Mouse (Mus musculus) CH12.LX (cell line): ENCODE data around the gene Vsig8. TPM values are rescaled to one million over a fixed set of nuclear protein-coding genes. Genes with fewer than 3 reads are reported as not detected.

ENCODE experiments used
- DNase-seq: peaks from one replicate; pipeline ENCODE4 v3.0.0-alpha.2; 2013; ENCODE audit errors: extremely low read depth
- H3K27ac ChIP-seq: 2 replicates; pipeline ENCODE4 v1.5.1; 2012; ENCODE audit warnings: low read depth, mild to moderate bottlenecking, control low read depth, moderate library complexity; ENCODE audit not compliant: insufficient read depth
- H3K27me3 ChIP-seq: replicated peaks from 2 replicates; pipeline ENCODE3; 2012; ENCODE audit warnings: inconsistent platforms
- H3K36me3 ChIP-seq, 2 experiments: replicated peaks in 1 of 2; 2 replicates each; pipeline versions ENCODE3 to v1.6.1; 2012; ENCODE audit warnings: inconsistent platforms in 1 of 2, low read length in 1 of 2, mild to moderate bottlenecking in 1 of 2, mixed read lengths in 1 of 2, moderate library complexity in 1 of 2; ENCODE audit not compliant: control insufficient read depth in 1 of 2, insufficient read depth in 1 of 2
- H3K4me1 ChIP-seq, 2 experiments: 2 replicates each; pipeline ENCODE4 v1.6.1; 2012; ENCODE audit warnings: inconsistent platforms in 1 of 2, moderate library complexity in 1 of 2; ENCODE audit not compliant: insufficient read depth in 2 of 2, control insufficient read depth in 1 of 2
- H3K4me2 ChIP-seq: 2 replicates; pipeline ENCODE4 v1.6.1; 2012; ENCODE audit warnings: low read depth, mild to moderate bottlenecking, control low read depth; ENCODE audit not compliant: poor library complexity, insufficient read depth, severe bottlenecking
- H3K4me3 ChIP-seq, 3 experiments: fragments of 150-350 bp in 1 of 3; sonication (generic) in 1 of 3; replicated peaks in 1 of 3; 2 replicates each; pipeline versions ENCODE3 to v1.5.1; 2011 to 2012; ENCODE audit warnings: low read depth in 2 of 3, low read length in 2 of 3, mild to moderate bottlenecking in 2 of 3, moderate library complexity in 2 of 3, control low read depth in 1 of 3, improper control_type of control experiment in 1 of 3, inconsistent platforms in 1 of 3, mixed read lengths in 1 of 3; ENCODE audit not compliant: poor library complexity in 1 of 3
- H3K79me2 ChIP-seq: replicated peaks from 2 replicates; pipeline ENCODE4 v1.6.1; 2012; ENCODE audit warnings: mild to moderate bottlenecking, moderate library complexity; ENCODE audit not compliant: control insufficient read depth, poor library complexity, insufficient read depth, severe bottlenecking; ENCODE audit errors: extremely low read depth
- H3K9ac ChIP-seq: 2 replicates; pipeline ENCODE4 v1.6.1; 2012; ENCODE audit warnings: low read depth, mild to moderate bottlenecking, control low read depth, moderate library complexity; ENCODE audit not compliant: insufficient read depth
- H3K9me3 ChIP-seq: replicated peaks from 2 replicates; pipeline ENCODE3; 2012; ENCODE audit warnings: low read length, inconsistent platforms, mixed read lengths
- BHLHE40 ChIP-seq: IDR thresholded peaks from 2 replicates; pipeline ENCODE4 v1.6.1; 2011; ENCODE audit warnings: mild to moderate bottlenecking, low read depth, low read length, improper control_type of control experiment
- CTCF ChIP-seq, 2 experiments: IDR thresholded peaks in 1 of 2; conservative IDR thresholded peaks in 1 of 2; 2 replicates each; pipeline ENCODE4 v1.5.1; 2011 to 2012; ENCODE audit warnings: low read depth in 2 of 2, low read length in 2 of 2, improper control_type of control experiment in 1 of 2, inconsistent platforms in 1 of 2, mild to moderate bottlenecking in 1 of 2, moderate library complexity in 1 of 2
- EP300 ChIP-seq: IDR thresholded peaks from 2 replicates; pipeline ENCODE4 v1.6.1; 2011; ENCODE audit warnings: low read length, improper control_type of control experiment
- IRF4 ChIP-seq: IDR thresholded peaks from 2 replicates; pipeline ENCODE4 v1.6.1; 2014; ENCODE audit warnings: low read depth, mild to moderate bottlenecking, inconsistent platforms, low read length, improper control_type of control experiment
- MAFK ChIP-seq: IDR thresholded peaks from 2 replicates; pipeline ENCODE4 v1.6.1; 2011; ENCODE audit warnings: low read length, improper control_type of control experiment; ENCODE audit not compliant: insufficient replicate concordance
- MEF2A ChIP-seq: IDR thresholded peaks from 2 replicates; pipeline ENCODE4 v1.6.1; 2014; ENCODE audit warnings: low read depth, mild to moderate bottlenecking, inconsistent platforms, low read length, improper control_type of control experiment, borderline replicate concordance
- NRF1 ChIP-seq: IDR thresholded peaks from 2 replicates; pipeline ENCODE4 v1.6.1; 2014; ENCODE audit warnings: low read depth, mild to moderate bottlenecking, inconsistent platforms, low read length, improper control_type of control experiment, moderate library complexity
- RAD21 ChIP-seq: IDR thresholded peaks from 2 replicates; pipeline ENCODE4 v1.6.1; 2011; ENCODE audit warnings: low read depth, mild to moderate bottlenecking, low read length, improper control_type of control experiment, moderate library complexity
- RCOR1 ChIP-seq: conservative IDR thresholded peaks from 2 replicates; pipeline ENCODE4 v1.6.1; 2012; ENCODE audit warnings: low read depth, mild to moderate bottlenecking, inconsistent platforms, low read length, improper control_type of control experiment
- SMC3 ChIP-seq: IDR thresholded peaks from 2 replicates; pipeline ENCODE4 v1.6.1; 2011; ENCODE audit warnings: low read depth, low read length, improper control_type of control experiment
- ZKSCAN1 ChIP-seq: IDR thresholded peaks from 2 replicates; pipeline ENCODE4 v1.6.1; 2012; ENCODE audit warnings: low read depth, inconsistent platforms, low read length, improper control_type of control experiment, borderline replicate concordance
- ZNF384 ChIP-seq: IDR thresholded peaks from 2 replicates; pipeline ENCODE4 v1.6.1; 2012; ENCODE audit warnings: low read depth, low read length, improper control_type of control experiment, inconsistent platforms
- dilution Hi-C: fragments of 300-500 bp; cut with MboI; formaldehyde crosslinking; loops from 2 replicates; pipeline ENCODE4 v1.14.3; 2020; ENCODE audit warnings: low sequenced_read_pairs; ENCODE audit not compliant: extremely low pct_unique_long_range_greater_than_20kb, extremely low pct_ligation_motif_present
- in situ Hi-C: fragments of 300-500 bp; cut with MboI; formaldehyde crosslinking; loops from 3 replicates; pipeline ENCODE4 v1.14.3; 2019; ENCODE audit warnings: low sequenced_read_pairs, low pct_ligation_motif_present, low pct_unique_long_range_greater_than_20kb, mixed read lengths
- polyA plus RNA-seq: library from polyadenylated mRNA; unstranded; fragments of >175 nt; gene quantifications from 2 replicates; pipeline ENCODE4 v1.2.1, GENCODE M21; 2012; ENCODE audit warnings: low read depth; ENCODE audit not compliant: insufficient read length
- total RNA-seq, 2 experiments: library from RNA; depleted of rRNA; stranded (reverse); fragments of 300-350 nt in 1 of 2; fragments of >200 nt in 1 of 2; gene quantifications; 2 replicates each; pipeline ENCODE4 v1.2.3; 2012 to 2014

Vsig8 gene
- total and polyA plus RNA-seq, 3 experiments = 0.17 to 0.29 TPM; not detected in 1

DNA sequence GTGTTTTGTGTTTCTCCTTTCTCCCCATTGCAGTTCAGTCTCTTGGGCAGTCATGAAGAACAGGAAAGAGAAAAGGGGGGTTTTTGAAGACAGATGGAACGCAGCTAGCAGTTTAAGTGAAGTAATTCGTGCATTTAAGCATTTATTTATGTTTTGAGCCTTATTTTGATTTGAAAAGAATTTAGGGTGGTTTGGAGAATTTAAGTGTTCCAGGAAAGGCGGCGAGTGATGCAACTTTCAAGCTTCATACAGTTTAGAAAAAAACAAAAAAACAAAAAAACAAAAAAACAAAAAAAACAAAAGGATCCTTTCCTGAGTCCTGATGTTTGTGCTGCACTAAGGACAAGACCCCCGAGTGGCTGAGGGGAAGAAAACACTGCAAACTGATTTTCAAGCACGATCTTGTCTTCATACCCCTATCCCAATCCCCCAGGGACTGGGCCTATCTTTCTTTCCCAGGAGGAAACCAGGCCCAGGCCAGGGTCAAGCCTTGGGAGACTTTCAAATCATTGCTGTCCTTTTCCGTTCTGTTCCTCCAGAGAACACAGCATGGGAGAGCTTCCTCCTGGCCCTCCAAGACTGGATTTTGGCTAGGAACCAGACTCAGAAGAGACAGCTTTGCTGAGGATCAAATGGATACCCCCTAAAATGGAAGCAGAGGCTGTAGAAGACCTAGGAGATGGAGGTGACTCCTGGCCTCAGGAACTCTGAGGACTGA lies 41.0 kb upstream of the Vsig8 start:
- H3K4me2 ChIP-seq = peak overlapping the region; percentile 84
- H3K9me3 ChIP-seq = peaks cover 11% of the 10 kb centered on the region
- peak overlapping the region in 2 of 3 experiments; percentile 28 to 51 for H3K4me3 ChIP-seq
- H3K79me2 ChIP-seq = no peaks in the 10 kb centered on the region
- in situ Hi-C loops (no loop called here), dilution Hi-C loops (no loop called here)
- peak overlapping the region; percentile 96 for H3K27ac ChIP-seq
- peaks cover 0 to 5% of the 10 kb centered on the region in 2 experiments for H3K36me3 ChIP-seq
- DNase-seq = no peak
- peak overlapping the region; percentile 88 for H3K9ac ChIP-seq
- peaks cover 10 to 41% of the 10 kb centered on the region in 2 experiments for H3K4me1 ChIP-seq
- no peaks in the 10 kb centered on the region for H3K27me3 ChIP-seq
- TF ChIP-seq EP300 = no peak
- TF ChIP-seq ZKSCAN1 = no peak
- TF ChIP-seq NRF1 = 0 out of 2 replicates have a peak, but pooled peaks have one; percentile 3
- TF ChIP-seq MEF2A = no peak
- TF ChIP-seq RCOR1 = 0 out of 2 replicates have a peak, but pooled peaks have one; percentile 20

DNA sequence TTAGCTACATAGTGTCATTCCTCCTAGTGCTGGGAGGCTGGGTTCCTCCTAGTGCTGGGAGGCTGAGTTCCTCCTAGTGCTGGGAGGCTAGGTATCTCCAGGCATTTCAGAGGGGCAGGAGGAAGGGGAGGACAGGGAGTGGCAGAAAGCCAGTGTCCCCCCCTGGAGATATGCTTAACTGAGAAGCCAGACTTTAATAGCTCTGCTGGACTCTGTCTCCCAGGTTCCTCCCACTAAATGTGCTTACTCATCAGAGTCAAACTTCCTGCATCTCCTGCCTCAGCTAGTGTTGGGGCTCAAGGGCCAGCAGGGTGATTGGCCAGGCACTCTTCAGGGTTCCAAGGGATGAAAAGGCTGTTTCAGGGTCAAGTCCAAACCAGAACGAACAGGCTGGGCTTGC lies 40.3 kb upstream of the Vsig8 start:
- Histone ChIP-seq H3K9ac (no peak overlapping the region), H3K4me2 (no peak overlapping the region), H3K79me2 (no peaks in the 10 kb centered on the region), H3K9me3 (peaks cover 11% of the 10 kb centered on the region), H3K27ac (no peak overlapping the region), H3K27me3 (no peaks in the 10 kb centered on the region), H3K36me3 (peaks cover 0 to 1% of the 10 kb centered on the region in 2 experiments), H3K4me3 (no peak overlapping the region), H3K4me1 (peaks cover 10 to 35% of the 10 kb centered on the region in 2 experiments)
- dilution Hi-C loops (no loop called here), in situ Hi-C loops (no loop called here)
- TF ChIP-seq BHLHE40 (no peak), MAFK (peak; percentile 72), ZNF384 (no peak)
- no peak for DNase-seq

DNA sequence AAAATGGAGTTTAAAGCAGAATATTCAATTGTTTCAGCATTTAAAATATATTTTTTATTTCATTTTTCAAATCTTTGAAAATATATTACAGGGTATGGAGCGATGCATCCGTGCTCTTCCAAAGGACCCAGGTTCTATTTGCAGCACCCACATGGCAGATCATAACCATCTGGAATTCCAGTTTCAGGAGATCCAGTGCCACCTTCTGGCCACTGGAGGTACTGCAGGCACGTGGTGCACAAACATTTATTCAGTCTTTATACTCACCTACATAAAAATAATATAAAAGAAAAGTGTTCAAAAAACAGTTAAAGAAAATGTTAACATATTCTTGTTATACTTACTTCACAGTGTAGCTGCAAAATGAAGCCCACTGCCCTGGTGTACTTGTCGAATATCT lies 37.7 kb upstream of the Vsig8 start:
- dilution Hi-C loops = no loop called here

More for the DNA sequence above, 37.7 kb upstream of the Vsig8 start:
- no peaks in the 10 kb centered on the region for H3K79me2 ChIP-seq
- DNase-seq = no peak
- in situ Hi-C loops = no loop called here
- H3K4me1 ChIP-seq = peaks cover 10 to 42% of the 10 kb centered on the region in 2 experiments
- no peak overlapping the region for H3K4me2 ChIP-seq
- no peak overlapping the region for H3K9ac ChIP-seq
- H3K27me3 ChIP-seq = no peaks in the 10 kb centered on the region
- no peak overlapping the region for H3K27ac ChIP-seq
- peaks cover 0 to 1% of the 10 kb centered on the region in 2 experiments for H3K36me3 ChIP-seq
- H3K9me3 ChIP-seq = peaks cover 11% of the 10 kb centered on the region
- no peak overlapping the region for H3K4me3 ChIP-seq
- peak; percentile 49 for TF ChIP-seq SMC3
- TF ChIP-seq IRF4 = no peak
- peak; percentile 41 for TF ChIP-seq RAD21
- peak; percentile 59 to 64 for TF ChIP-seq CTCF (conservative IDR thresholded peaks at IDR 0.05 in 1 of 2, IDR thresholded peaks at IDR 0.05 in 1 of 2; ENCODE audit: low read depth in 2 of 2, low read length in 2 of 2)
- TF ChIP-seq, all 38 proteins: peak for 3
